Comparison of ENCODE assay signal across 20 mouse cellular contexts in genomic region chr16:46605001-46605878, GRCm38 (mm10).
DNase-seq lines count a peak whose midpoint lies in the region; ATAC-seq and TF ChIP-seq lines count a peak whose summit lies in the region.
"Had no signal": no experiment of that assay in that cellular context is flagged by ENCODE, and none has a peak within 500 bp of the region (broad histone marks: within the 10 kb centered on the region; RNA-seq: fewer than 3 reads in every experiment).

No protein-coding gene starts in this region.

- peak; percentile 92 for DNase-seq in liver, adult 2 months (ENCODE audit: extremely low read depth, low read depth, low spot score)
- no peak for DNase-seq in liver, embryonic 11.5 days (ENCODE audit: low spot score)
- DNase-seq in retina, embryonic 14.5 days (ENCODE audit: low spot score): peak; percentile 13
- no peak for DNase-seq in retina, postnatal 1 day
- DNase-seq in adipocyte (ENCODE audit: low spot score): no peak
- DNase-seq in kidney, adult 8-10 months: no peak
- DNase-seq: cerebellum, adult 9-10 months; gastrocnemius, adult 2 months; kidney, adult 11 months; layer of hippocampus, postnatal 36 days; liver, embryonic 13.5 days; thymus, adult 18-20 months; thymus, postnatal 4 days had no signal

- no peak for TF ChIP-seq POLR2A in liver, adult 2 months (IDR thresholded peaks at IDR 0.05; ENCODE audit: extremely low read depth, insufficient read depth, low read length)

- H3K36me3 ChIP-seq in liver, adult 2 months (ENCODE audit: control insufficient read depth, insufficient read depth, low read length): no peaks in the 10 kb centered on the region
- H3K36me3 ChIP-seq in liver, embryonic 11.5 days (ENCODE audit: control insufficient read depth, insufficient read depth, low read length): no peaks in the 10 kb centered on the region
- no peaks in the 10 kb centered on the region for H3K36me3 ChIP-seq in hindbrain, embryonic 16.5 days (ENCODE audit: control insufficient read depth, insufficient read depth, low read length)
- H3K36me3 ChIP-seq: embryonic facial prominence, embryonic 10.5 days; heart, embryonic 10.5 days; liver, embryonic 13.5 days; neural tube, embryonic 15.5 days; stomach, embryonic 15.5 days had no signal

- no peaks in the 10 kb centered on the region for H3K79me2 ChIP-seq in liver, adult 2 months (ENCODE audit: control insufficient read depth, insufficient read depth, low read length)

- no peak for ATAC-seq in liver, embryonic 11.5 days (replicated peaks; ENCODE audit: low FRiP score)
- ATAC-seq in hindbrain, embryonic 16.5 days: no peak

- no peak overlapping the region for H3K27ac ChIP-seq in liver, adult 2 months (replicated peaks; ENCODE audit: insufficient read depth, low read depth, low read length)
- H3K27ac ChIP-seq in liver, embryonic 11.5 days (ENCODE audit: low read depth, low read length): no peak overlapping the region
- no peak overlapping the region for H3K27ac ChIP-seq in hindbrain, embryonic 16.5 days (ENCODE audit: low read depth, low read length)
- H3K27ac ChIP-seq: embryonic facial prominence, embryonic 10.5 days; gastrocnemius, adult 2 months; heart, embryonic 10.5 days; kidney, postnatal 0 days; liver, embryonic 13.5 days; neural tube, embryonic 15.5 days; stomach, embryonic 15.5 days had no signal

- WGBS in liver, adult 2 months: 13% methylated on average over 11 of the region's 11 CpGs
- WGBS in liver, embryonic 11.5 days: 57% methylated on average over 11 of the region's 11 CpGs
- 43% methylated on average over 11 of the region's 11 CpGs for WGBS in hindbrain, embryonic 16.5 days

- H3K4me2 ChIP-seq in liver, embryonic 11.5 days: no peak overlapping the region
- peak overlapping the region; percentile 18; the same call in 1 of the 2 replicates for H3K4me2 ChIP-seq in hindbrain, embryonic 16.5 days (ENCODE audit: low read length)
- H3K4me2 ChIP-seq: liver, embryonic 13.5 days; neural tube, embryonic 15.5 days; stomach, embryonic 15.5 days had no signal

- no peak for TF ChIP-seq CTCF in liver, adult 2 months (IDR thresholded peaks at IDR 0.05; ENCODE audit: low read depth, low read length)

- H3K9ac ChIP-seq in liver, adult 2 months (ENCODE audit: low read depth, low read length): no peak overlapping the region
- no peak overlapping the region for H3K9ac ChIP-seq in liver, embryonic 11.5 days (ENCODE audit: low read depth, low read length)
- H3K9ac ChIP-seq in hindbrain, embryonic 16.5 days (ENCODE audit: low read depth, low read length): peak overlapping the region; percentile 9; the same call in 1 of the 2 replicates
- H3K9ac ChIP-seq: liver, embryonic 13.5 days; neural tube, embryonic 15.5 days; stomach, embryonic 15.5 days had no signal

- no peaks in the 10 kb centered on the region for H3K9me3 ChIP-seq in liver, embryonic 11.5 days (ENCODE audit: control insufficient read depth, low read length)
- no peaks in the 10 kb centered on the region for H3K9me3 ChIP-seq in hindbrain, embryonic 16.5 days (ENCODE audit: control insufficient read depth, low read length)
- H3K9me3 ChIP-seq: embryonic facial prominence, embryonic 10.5 days; heart, embryonic 10.5 days; liver, embryonic 13.5 days; neural tube, embryonic 15.5 days; stomach, embryonic 15.5 days had no signal

- H3K4me3 ChIP-seq in liver, adult 2 months (ENCODE audit: insufficient read depth, low read depth, low read length): peak overlapping the region; percentile 32; the same call in 1 of the 2 replicates
- H3K4me3 ChIP-seq in liver, embryonic 11.5 days (ENCODE audit: low read depth, low read length): no peak overlapping the region
- no peak overlapping the region for H3K4me3 ChIP-seq in hindbrain, embryonic 16.5 days (ENCODE audit: low read length)
- H3K4me3 ChIP-seq: embryonic facial prominence, embryonic 10.5 days; gastrocnemius, adult 2 months; heart, embryonic 10.5 days; liver, embryonic 13.5 days; neural tube, embryonic 15.5 days; stomach, embryonic 15.5 days had no signal

- H3K27me3 ChIP-seq in liver, adult 2 months (ENCODE audit: control insufficient read depth, insufficient read depth, low read length): no peaks in the 10 kb centered on the region
- H3K27me3 ChIP-seq in liver, embryonic 11.5 days (replicated peaks; ENCODE audit: control insufficient read depth, insufficient read depth, low read length): no peaks in the 10 kb centered on the region
- H3K27me3 ChIP-seq in hindbrain, embryonic 16.5 days (replicated peaks; ENCODE audit: control insufficient read depth, insufficient read depth, low read length): no peaks in the 10 kb centered on the region
- H3K27me3 ChIP-seq: CH12.LX; liver, embryonic 13.5 days; neural tube, embryonic 15.5 days; stomach, embryonic 15.5 days had no signal

- peaks cover 2% of the 10 kb centered on the region; the same call in 1 of the 2 replicates for H3K4me1 ChIP-seq in liver, adult 2 months (ENCODE audit: control insufficient read depth, insufficient read depth, low read length)
- H3K4me1 ChIP-seq in liver, embryonic 11.5 days (replicated peaks; ENCODE audit: control insufficient read depth, insufficient read depth, low read length): no peaks in the 10 kb centered on the region
- no peaks in the 10 kb centered on the region for H3K4me1 ChIP-seq in hindbrain, embryonic 16.5 days (ENCODE audit: control insufficient read depth, insufficient read depth, low read depth, low read length)
- H3K4me1 ChIP-seq: embryonic facial prominence, embryonic 10.5 days; heart, embryonic 10.5 days; liver, embryonic 13.5 days; neural tube, embryonic 15.5 days; stomach, embryonic 15.5 days had no signal

Comparison
In these comparisons a context has a peak if more than half of its experiments do, and no peak if none do; other contexts are left out.
1. DNase-seq: peak in liver, adult 2 months (single experiment) and retina, embryonic 14.5 days (single experiment); none in liver, embryonic 11.5 days (single experiment), retina, postnatal 1 day (single experiment), adipocyte (single experiment) and kidney, adult 8-10 months (0 of 2).